Mouse (Mus musculus) fat pad, adult 2 months (tissue): Measurements from ENCODE around the gene Boc.

Source experiments
- DNase-seq: peaks from one replicate; pipeline ENCODE4 v3.0.0-alpha.2; 2011; ENCODE audit warnings: low read depth, low spot score; ENCODE audit errors: extremely low read depth

Gene Boc

DNA sequence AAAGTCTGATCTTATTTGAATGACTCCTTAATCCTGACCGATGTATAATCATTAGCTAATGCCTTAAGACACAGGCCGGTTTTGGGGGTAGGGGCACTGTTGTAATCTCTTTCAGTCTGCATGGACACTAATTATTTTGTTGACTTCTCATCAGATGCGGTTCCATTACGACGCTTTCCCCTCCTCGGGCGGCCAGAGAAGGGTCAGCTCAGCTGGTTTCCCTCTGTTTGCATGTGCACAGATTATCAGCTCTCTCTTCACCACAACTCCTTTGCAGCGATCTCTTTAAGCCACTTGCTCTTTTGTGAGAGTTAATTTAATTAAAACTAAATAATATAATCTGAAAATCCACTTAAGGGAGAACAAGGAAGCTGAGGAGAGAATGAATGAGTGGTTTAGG lies 29.0 kb downstream of the Boc start:
- no peak for DNase-seq

DNA sequence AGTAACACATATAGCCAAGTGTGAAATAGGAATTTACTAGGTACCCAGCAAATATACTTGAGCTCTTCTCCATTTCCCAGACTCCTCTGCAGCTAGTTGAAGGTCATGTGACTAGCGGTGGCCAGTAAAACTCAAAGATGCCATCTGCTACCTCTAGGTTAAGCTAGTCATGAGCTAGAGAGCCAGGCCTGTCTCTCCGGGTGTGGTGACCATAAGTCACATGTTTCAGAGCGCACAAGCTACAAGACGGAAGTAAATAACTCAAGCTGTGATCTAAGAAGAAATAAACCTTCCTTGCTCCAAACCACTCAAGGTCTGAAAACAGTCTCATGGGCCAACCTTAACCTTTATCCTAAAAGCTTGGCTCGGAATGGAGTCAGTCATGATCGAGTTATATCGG lies 29.7 kb downstream of the Boc start:
- no peak for DNase-seq

DNA sequence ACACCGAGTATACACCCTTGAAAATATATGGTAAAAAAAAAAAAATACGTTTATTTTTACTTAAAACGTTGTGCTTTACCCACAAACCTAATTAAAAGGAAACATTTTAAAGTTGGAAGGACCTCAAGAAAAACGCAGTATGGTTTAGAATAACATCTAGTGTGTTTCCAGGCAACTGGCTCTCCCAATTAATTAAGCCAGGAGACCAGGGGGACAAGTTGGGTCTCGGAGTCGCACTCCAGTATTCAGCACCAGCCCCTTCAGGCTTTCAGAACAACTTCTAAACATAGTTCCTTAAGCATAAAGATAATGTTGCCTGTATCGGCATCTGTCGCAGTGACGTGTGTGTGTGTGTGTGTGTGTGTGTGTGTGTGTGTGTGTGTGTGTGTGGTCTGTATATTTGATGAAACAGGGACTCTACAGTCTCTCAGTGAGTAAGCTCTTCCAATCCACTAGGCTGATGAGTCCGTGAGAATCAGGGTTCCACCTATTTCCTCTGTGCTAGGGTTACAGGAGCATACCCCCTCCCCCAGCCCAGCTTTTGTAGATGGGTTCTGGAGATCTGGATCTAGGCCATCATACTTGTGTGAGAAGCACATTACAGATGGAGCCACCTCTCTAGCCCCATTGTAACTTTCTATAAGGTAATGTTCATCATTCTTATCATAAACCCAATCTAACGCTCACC lies 31.3 kb downstream of the Boc start:
- no peak for DNase-seq

DNA sequence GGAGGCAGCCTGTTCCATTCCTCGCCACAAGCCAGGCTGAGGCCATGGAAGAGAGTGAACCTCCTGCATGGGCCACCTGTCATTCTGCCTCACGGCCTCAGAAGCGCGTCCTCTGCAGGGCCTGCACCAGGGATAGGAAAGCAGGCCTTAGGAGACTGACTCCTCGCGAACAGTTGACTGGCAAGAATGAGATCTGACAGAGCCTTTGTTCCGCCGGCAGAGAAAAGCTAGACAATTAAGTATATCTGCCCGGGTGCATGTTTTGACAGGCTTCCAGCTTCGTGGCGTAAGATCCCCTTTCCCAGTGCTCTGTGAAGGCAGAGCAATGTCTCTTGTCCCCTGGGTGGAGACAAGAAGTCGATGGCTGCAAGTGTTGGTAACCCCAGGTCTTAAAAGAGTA lies 32.0 kb downstream of the Boc start:
- peak; percentile 68 for DNase-seq

DNA sequence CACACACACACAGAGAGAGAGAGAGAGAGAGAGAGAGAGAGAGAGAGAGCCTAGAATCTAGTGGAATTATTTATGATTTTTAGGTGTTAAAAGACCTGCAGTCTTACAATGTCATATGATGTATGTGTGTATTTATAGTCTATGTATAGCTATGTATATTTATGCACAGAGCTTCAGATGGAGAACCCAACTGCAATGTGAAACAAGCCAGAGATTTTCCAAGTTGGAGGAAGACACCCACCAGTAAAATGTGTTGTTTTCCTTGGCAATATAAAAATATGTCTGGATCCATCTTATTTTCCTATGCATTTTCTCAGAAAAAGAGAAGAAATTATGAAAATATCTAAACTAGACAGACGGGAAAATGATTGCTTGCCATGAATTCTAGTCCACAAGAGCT lies 32.7 kb downstream of the Boc start:
- no peak for DNase-seq

DNA sequence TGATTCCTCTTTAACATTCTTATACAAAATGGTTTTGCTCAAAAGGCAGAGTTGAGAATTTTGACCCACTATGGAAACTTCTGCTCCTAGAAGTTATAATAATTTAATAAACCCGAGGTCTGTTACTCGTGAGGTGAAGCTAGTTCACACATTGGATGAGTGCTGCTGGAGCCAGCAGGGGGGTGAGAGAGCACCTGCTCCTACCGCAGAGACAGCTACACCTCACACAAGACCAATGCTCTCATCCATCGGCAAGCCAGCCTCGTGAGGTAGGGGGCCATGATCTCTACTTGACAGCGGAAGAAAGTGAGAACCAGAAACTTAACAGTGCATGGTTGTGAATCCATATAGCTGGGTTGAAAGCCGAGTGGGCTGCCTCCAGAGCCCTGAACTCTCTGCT lies 35.1 kb downstream of the Boc start:
- DNase-seq: no peak

DNA sequence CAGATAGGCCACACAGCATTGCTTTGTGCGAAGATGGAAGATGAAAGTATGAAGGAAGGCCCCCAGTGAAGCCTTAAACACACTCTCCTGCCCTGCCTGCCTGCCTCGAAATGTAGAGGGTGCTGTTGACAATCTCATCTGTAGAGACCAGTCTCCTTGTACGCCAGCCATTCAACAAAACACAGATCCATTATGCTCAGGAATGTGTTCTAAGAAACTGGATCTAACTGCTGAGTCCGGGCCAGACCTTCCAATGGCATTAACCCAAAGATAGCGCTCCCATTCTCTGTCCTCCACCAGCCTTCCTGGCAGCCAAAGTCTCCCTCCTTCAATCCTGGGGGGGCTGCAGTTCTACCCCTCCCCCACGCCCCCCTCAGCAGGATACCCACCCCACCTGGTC lies 42.2 kb downstream of the Boc start:
- DNase-seq: no peak

DNA sequence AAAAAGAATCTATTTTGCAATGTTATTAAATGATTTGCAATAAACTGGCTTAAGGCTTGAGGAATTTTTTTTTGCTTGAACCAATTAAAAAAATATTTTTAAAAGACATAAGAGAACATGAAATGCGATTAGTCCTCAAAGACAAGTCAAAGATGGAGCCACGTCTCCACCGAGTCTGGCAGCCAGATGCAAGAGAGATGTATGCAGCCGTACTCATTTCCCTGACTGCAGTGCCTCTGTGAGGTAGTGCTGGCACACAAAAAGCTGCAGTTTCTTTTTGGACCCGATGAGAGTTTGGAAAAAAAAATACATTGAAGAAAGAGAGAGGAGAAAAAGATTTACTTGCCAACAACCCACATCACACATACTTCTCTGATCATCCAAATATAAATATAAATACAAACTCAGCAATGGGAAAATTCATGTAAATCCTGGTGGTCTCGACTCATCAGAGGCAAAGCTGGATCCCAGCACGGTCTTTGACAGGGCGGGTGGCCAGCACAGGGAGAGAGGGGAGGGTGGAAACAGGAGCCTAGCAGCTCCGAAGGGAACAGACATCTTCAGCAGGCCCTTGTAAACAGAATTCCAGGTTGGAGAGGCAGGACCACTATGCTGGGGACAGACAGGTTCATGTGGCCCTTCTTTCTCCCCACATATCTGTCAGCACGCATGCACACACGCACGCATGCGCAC lies 48.0 kb downstream of the Boc start:
- no peak for DNase-seq

DNA sequence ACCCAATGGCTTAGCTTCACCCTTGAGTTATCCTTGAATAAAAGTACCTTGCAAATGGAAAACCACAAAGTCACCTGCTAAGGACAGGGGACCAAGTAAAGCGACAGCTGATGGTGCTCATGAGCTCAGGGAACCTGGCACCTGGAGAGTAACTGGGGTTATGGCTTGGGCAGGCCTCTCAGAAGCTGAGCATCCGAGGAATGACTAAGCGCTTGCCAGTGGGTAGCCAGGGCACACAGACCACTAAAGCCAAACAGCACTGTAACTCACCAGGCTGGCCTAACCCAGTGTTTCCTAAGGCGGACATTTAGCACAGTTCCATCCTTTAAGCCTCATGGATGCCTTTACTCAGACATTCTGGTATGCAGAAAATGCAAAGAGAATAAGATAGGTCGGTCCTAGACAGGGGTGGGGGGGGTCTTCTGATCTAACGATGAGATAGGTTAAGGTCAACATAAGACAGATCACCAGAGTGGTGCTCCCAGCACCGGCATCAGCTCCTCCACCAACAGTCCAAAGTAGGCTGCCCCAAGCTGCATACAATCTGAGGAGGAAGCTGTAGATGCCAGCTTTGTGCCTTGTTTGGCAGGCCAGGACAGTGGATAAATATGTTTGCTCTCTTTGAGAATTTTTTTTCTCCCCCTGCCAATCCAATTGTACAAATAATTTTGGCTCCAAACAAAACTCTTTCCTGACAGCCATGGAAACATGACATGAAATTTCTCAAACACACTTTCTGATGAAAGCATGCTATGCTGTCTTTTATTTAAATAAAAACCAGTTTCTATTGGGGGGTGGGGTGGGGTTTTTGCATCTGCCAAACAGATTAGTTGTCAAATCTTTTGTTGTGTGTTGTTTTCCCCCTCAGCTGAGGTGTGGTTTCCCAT lies 49.0 kb downstream of the Boc start:
- no peak for DNase-seq

DNA sequence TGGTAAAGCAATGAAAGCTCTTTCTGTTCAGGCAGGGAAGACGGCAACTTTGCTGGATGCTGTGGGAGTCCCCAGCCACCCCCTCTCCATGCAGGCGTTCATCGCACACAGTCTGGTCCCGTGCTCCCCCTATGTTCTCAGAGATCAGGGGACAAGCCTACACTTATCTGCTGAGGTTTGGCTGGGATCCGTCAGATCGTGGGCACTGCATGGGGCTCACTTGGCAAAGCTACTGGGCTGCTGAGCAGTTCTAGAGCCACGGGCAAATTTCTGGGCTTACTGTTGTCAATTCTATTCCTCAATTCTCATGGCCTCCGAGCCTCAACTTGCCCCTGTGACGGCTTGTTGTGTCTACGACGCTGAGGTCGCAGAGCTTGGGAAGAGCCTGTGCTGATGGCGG lies 49.9 kb downstream of the Boc start:
- peak; percentile 58 for DNase-seq

DNA sequence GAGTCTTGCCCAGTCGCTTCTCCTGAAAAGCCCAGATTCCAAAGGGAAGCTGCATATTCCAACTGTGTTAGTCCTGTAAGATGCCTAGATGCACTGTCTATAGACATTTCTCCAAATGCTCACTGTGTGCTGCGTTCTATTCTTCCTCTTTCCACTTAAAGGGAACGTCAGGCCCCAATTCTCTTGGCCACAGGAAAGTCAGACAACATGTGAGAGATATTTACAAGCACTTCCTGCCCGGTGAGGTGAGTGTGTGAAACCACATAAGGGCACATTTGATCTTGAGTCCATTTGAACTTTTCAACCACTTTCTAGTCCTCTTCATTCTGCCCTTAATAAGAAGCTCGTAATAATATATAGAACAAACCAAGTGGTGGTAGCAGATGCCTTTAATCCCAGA lies 50.7 kb downstream of the Boc start:
- DNase-seq: no peak

DNA sequence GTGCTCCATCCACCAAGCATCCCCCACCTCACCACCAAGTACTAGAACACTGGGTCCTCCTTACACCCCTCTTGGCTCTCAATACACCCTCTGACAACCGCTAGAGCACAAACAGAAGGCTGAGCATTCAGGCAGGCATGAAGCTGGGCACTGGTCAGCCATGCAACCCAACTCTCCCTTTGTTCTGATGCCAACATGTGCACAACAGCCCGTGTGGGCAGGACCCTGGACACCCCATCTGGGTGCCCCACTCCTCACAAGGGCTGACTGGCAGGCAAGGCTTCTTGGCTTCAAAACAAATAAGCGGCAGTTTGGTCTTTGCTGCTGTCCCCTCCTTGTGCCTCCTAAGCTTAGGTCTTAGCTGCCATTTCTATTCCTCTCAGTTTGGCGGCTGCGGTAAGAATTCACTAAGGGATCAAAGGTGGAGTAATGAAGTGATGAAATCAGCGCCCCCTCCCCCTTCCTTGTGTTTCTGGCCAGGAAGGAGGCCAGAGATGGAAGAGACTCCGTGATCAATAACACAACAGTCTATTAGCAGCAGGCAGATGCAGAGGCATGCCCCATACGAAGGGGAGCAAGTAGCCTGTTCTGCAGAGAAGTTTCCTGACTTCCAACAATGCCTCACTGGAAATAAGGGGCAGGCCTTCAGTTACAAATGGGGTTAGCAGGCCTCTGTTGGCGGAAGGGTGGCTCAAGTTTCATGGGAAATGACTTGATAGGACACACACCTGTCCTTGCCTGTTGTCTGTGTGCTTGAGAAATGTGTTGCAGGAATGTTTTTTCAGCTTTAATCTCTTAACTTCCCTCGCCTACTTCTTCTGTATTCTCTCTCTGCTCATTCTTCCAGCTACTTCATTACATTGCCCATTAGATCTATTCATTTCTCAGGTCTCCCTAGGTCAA lies 51.4 kb downstream of the Boc start:
- no peak for DNase-seq

DNA sequence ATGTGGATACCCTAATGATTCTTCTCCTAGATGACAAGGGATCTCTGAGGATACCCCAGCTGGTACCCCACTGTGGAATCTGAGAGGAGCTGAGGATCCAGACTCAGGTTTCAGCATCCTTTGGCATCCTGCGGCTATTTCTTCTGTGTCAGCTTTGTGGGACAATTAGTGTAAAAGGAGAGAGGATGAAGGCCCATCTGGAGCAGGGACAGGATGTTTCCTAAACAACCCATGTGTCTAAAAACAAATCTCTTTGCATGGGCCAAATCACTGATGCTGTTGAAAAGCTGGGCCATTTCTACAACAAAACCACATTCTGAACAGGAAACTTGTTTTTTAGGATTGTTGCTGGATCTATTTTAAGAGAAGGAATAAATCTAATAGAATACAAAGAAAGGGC lies 53.5 kb downstream of the Boc start:
- no peak for DNase-seq

DNA sequence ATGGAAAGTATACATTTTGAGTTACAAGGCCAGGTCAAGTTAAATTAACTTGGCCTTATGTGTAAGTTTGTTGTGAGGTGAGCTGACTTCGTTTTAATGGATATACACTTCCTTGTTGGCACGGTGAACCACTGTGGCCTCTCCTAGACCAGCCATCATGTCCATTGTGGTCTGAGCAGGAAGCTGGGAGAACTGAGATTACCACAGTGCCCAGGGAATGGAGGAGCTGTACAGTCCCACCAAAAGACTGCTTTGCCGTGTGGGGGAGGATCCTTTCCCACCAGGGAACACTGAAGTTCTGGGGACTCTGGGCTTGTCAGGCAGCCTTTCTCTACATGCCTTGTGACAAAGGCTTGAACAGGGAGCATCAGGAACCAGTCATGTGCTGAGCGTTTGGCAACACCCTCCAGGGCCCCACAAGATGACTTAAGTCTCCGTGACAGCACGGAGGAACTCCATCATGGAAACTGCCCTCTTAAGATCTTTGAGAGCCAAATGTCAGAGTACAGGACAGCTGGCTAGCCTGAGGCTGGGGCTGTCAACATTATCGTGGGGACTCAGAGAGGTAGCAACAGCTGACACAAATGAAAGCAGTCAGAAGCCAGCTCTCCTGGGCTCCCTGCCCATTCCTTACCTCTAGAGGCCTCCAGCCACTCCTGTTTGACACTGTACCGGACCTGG lies 55.7 kb downstream of the Boc start:
- no peak for DNase-seq

DNA sequence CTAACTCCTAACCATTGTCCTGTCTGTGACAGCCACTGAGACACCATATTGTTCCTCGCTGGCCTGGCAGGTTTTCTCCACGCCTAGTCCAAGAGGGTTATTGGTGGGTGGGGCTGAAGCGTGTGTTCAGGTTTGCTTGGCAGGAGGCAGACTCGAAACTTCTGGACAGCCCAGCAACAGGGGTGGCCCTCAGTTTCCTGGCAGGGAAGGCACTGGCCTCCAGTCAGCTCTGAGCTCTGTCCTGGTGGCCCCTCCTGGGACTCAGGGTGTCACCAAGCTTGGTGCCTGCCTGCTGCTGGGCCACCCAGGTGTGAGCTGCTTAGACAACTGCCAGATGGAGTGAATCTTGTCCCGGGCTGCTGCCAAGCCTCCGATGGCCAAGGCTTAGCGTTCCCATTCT lies 56.4 kb downstream of the Boc start:
- DNase-seq: no peak

DNA sequence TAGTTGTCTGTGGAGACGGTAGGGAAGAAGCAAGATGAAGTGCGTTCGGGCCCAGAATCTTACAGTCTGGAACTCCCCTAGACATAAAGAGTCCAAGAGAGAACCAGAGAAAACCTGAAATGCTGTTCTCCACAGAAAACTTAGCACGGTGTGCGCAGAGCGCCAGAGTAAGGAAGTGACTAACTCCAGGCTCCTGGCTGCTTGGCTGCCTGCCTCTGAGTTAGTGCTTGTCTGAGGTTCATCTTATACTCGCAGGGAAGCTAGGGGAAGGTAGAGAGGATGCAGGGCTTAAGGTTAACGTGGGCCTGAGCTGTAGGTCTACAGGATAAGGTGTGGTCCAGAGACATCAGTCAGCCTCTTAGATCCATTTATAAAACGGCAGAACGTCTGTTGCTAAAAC lies 56.9 kb downstream of the Boc start:
- DNase-seq: no peak

DNA sequence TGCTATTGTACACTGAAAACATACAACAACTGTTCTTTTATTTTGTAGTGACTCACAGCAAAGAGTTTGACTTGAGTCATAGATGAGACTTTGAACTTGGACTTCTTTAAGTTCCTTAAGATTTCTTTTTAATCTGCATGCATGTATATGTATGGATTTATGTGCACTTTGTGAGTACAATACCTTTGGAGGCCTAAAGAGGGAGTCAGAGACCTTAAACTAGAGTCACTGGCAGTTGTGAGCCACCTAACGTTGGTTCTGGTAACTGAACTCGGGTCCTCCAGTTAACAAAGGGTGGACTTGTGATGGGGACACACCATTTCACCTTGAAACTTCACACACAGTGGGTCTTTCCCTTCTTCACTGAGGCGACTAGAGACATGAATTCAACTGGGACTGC lies 60.2 kb downstream of the Boc start:
- no peak for DNase-seq

DNA sequence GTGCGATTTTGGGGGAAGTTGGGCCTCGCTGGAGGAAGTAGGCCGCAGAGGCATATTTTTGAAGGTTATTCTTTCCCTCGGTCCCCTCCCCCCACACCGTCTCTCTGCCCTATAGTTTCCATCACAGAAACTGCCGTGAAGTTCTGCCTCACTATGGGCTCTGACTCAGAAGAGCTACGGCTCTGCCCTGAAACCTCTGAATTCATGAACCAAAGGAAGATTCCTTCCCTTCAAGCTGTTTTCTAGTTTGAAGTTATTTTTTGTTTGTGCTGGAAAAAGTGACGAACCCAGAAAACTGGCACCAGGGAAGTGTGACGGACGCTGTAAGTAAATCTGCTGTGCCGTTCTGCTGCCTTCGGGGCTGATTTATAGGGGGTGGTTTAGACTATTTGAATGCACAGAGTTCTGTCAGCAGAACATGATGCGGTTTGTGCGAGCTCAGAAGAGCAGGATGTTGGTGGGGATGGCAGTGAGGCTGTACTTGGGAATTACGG lies 61.7 kb downstream of the Boc start:
- DNase-seq: no peak

DNA sequence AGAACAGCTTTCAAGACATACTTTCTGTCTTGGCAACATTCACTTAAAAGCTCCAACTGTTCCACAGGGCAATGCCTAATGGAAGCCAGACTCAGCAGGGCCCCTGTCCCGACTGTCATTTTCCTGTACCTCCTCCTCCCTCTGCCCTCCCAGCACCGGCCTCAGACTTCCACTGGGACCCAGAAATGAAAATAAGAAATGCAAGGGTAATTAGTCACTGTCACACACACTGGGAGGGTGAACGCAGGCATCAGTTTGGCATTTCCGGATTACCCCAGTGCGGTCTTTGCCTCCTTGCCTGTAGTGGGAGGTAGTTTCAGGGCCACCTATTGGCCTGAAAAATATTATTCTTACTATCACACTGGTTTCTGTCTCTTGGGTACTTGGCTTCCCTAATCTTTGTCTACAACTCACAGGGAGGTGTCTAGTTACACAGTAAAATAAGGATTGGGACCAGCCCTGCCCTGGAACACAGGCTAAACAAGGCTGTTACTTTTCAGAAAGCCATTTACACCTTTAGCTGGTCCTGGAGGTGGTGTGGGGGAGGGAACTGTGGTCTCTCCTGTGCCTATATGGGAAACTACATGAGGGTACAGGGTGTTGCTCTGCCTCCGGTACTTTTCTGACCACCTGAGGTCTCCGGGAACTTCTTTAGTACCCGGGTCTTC lies 64.1 kb downstream of the Boc start:
- no peak for DNase-seq

DNA sequence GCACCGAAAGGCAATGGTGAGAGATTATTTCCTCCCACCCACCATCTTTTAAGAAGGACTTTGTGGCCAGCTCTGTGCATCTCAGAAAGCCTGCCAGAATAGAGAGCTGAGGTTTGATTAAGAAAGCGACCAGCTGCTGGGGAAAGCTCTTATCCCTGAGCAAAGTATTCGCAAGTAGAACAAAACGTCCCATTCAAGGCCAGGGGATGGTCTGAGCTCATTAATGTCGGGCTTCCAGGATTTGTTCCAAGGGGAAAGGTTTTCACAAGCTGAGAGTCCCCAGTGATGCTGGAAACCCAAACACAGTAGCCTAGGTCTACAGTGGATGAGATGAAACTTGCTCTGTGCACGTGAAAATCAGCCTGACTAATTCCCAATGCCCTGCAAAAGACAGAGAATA lies 64.8 kb downstream of the Boc start:
- peak; percentile 68 for DNase-seq
